Mouse (Mus musculus): ENCODE measurements around the gene Dusp27. TPM values are rescaled to one million over a fixed set of nuclear protein-coding genes. Genes with fewer than 3 reads are reported as not detected.
A peak's percentile ranks its signal among the peaks of the same experiment; 100 is the strongest.

Gene Dusp27
- polyA plus RNA-seq, 1 experiment from 2014 or later: 0.31 TPM

- no peak overlapping the region for H3K4me3 ChIP-seq
- H3K4me2 ChIP-seq: no peak overlapping the region
- H3K36me3 ChIP-seq: no peaks in the 10 kb centered on the region
- 89% methylated on average over 8 of the region's 8 CpGs for WGBS (ENCODE audit: insufficient replicate concordance)
- ATAC-seq: no peak
- H3K4me1 ChIP-seq: peaks cover 25% of the 10 kb centered on the region
- no peaks in the 10 kb centered on the region for H3K9me3 ChIP-seq (replicated peaks)
- H3K9ac ChIP-seq: no peak overlapping the region
- no peak overlapping the region for H3K27ac ChIP-seq
- H3K27me3 ChIP-seq (replicated peaks): no peaks in the 10 kb centered on the region
Measured at GRCm38 (mm10) chr1:166123751-166124150, 4.0 kb downstream of the Dusp27 start.

- Histone ChIP-seq H3K9ac (no peak overlapping the region), H3K4me3 (no peak overlapping the region), H3K4me1 (peaks cover 25% of the 10 kb centered on the region), H3K27me3 (replicated peaks) (no peaks in the 10 kb centered on the region), H3K36me3 (no peaks in the 10 kb centered on the region), H3K4me2 (no peak overlapping the region), H3K27ac (no peak overlapping the region), H3K9me3 (replicated peaks) (no peaks in the 10 kb centered on the region)
- no peak for ATAC-seq
- WGBS (ENCODE audit: insufficient replicate concordance): 91% methylated on average over 1 of the region's 1 CpGs
Measured at GRCm38 (mm10) chr1:166123045-166123444, 4.7 kb downstream of the Dusp27 start.

GRCm38 (mm10) chr1:166122114-166122513 is 5.6 kb downstream of the Dusp27 start:
- no peak overlapping the region for H3K9ac ChIP-seq
- no peaks in the 10 kb centered on the region for H3K36me3 ChIP-seq
- H3K27ac ChIP-seq: no peak overlapping the region
- ATAC-seq: no peak
- no peak overlapping the region for H3K4me3 ChIP-seq
- WGBS (ENCODE audit: insufficient replicate concordance): 65% methylated on average over 7 of the region's 7 CpGs
- H3K4me2 ChIP-seq: no peak overlapping the region
- H3K9me3 ChIP-seq (replicated peaks): no peaks in the 10 kb centered on the region
- H3K27me3 ChIP-seq (replicated peaks): no peaks in the 10 kb centered on the region; the same call in 1 of the 2 replicates
- peaks cover 17% of the 10 kb centered on the region for H3K4me1 ChIP-seq

GRCm38 (mm10) chr1:166117866-166118639 is 9.7 kb downstream of the Dusp27 start:
- no peak for ATAC-seq
- Histone ChIP-seq H3K4me3 (no peak overlapping the region), H3K9ac (no peak overlapping the region), H3K4me1 (no peaks in the 10 kb centered on the region), H3K9me3 (replicated peaks) (no peaks in the 10 kb centered on the region), H3K36me3 (no peaks in the 10 kb centered on the region), H3K4me2 (no peak overlapping the region), H3K27me3 (replicated peaks) (no peaks in the 10 kb centered on the region; the same call in 1 of the 2 replicates), H3K27ac (no peak overlapping the region)
- WGBS (ENCODE audit: insufficient replicate concordance): 73% methylated on average over 13 of the region's 13 CpGs

- H3K27me3 ChIP-seq (replicated peaks): no peaks in the 10 kb centered on the region; the same call in 1 of the 2 replicates
- no peaks in the 10 kb centered on the region for H3K36me3 ChIP-seq
- no peak overlapping the region for H3K4me2 ChIP-seq
- 56% methylated on average over 4 of the region's 4 CpGs for WGBS (ENCODE audit: insufficient replicate concordance)
- no peak overlapping the region for H3K4me3 ChIP-seq
- no peak overlapping the region for H3K27ac ChIP-seq
- H3K9ac ChIP-seq: no peak overlapping the region
- no peaks in the 10 kb centered on the region for H3K9me3 ChIP-seq (replicated peaks)
- no peaks in the 10 kb centered on the region for H3K4me1 ChIP-seq
- ATAC-seq: no peak
Measured at GRCm38 (mm10) chr1:166115719-166116118, 12.0 kb downstream of the Dusp27 start.

GRCm38 (mm10) chr1:166114986-166115385 is 12.7 kb downstream of the Dusp27 start:
- 64% methylated on average over 3 of the region's 3 CpGs for WGBS (ENCODE audit: insufficient replicate concordance)
- no peak overlapping the region for H3K27ac ChIP-seq
- ATAC-seq: no peak
- H3K27me3 ChIP-seq (replicated peaks): no peaks in the 10 kb centered on the region; the same call in 1 of the 2 replicates
- no peak overlapping the region for H3K4me2 ChIP-seq
- H3K36me3 ChIP-seq: no peaks in the 10 kb centered on the region
- H3K9ac ChIP-seq: no peak overlapping the region
- no peak overlapping the region for H3K4me3 ChIP-seq
- no peaks in the 10 kb centered on the region for H3K9me3 ChIP-seq (replicated peaks)
- no peaks in the 10 kb centered on the region for H3K4me1 ChIP-seq

- Histone ChIP-seq H3K9ac (no peak overlapping the region), H3K4me2 (no peak overlapping the region), H3K27ac (no peak overlapping the region), H3K4me3 (no peak overlapping the region), H3K27me3 (replicated peaks) (no peaks in the 10 kb centered on the region), H3K4me1 (peaks cover 25% of the 10 kb centered on the region), H3K9me3 (replicated peaks) (no peaks in the 10 kb centered on the region), H3K36me3 (no peaks in the 10 kb centered on the region)
- ATAC-seq: no peak
- 51% methylated on average over 6 of the region's 6 CpGs for WGBS (ENCODE audit: insufficient replicate concordance)
Measured at GRCm38 (mm10) chr1:166105464-166105863, 22.3 kb downstream of the Dusp27 start.

GRCm38 (mm10) chr1:166104858-166105257 is 22.9 kb downstream of the Dusp27 start:
- Histone ChIP-seq H3K27ac (no peak overlapping the region), H3K36me3 (no peaks in the 10 kb centered on the region), H3K4me2 (0 out of 2 replicates have a peak overlapping the region, but pooled peaks have one; percentile 3), H3K4me3 (no peak overlapping the region), H3K9ac (no peak overlapping the region), H3K9me3 (replicated peaks) (no peaks in the 10 kb centered on the region), H3K27me3 (replicated peaks) (0 out of 2 replicates have a peak, but pooled peaks cover 5% of the 10 kb centered on the region), H3K4me1 (peaks cover 25% of the 10 kb centered on the region)
- WGBS (ENCODE audit: insufficient replicate concordance): 39% methylated on average over 3 of the region's 3 CpGs
- ATAC-seq: peak; percentile 72

- 61% methylated on average over 11 of the region's 11 CpGs for WGBS (ENCODE audit: insufficient replicate concordance)
- H3K36me3 ChIP-seq: no peaks in the 10 kb centered on the region
- no peak overlapping the region for H3K27ac ChIP-seq
- peaks cover 25% of the 10 kb centered on the region for H3K4me1 ChIP-seq
- H3K9me3 ChIP-seq (replicated peaks): no peaks in the 10 kb centered on the region
- ATAC-seq: no peak
- no peak overlapping the region for H3K4me3 ChIP-seq
- H3K9ac ChIP-seq: no peak overlapping the region
- H3K4me2 ChIP-seq: no peak overlapping the region
- 0 out of 2 replicates have a peak, but pooled peaks cover 5% of the 10 kb centered on the region for H3K27me3 ChIP-seq (replicated peaks)
Measured at GRCm38 (mm10) chr1:166102920-166103608, 24.7 kb downstream of the Dusp27 start.

- Histone ChIP-seq H3K4me2 (no peak overlapping the region), H3K27me3 (replicated peaks) (0 out of 2 replicates have a peak, but pooled peaks cover 5% of the 10 kb centered on the region), H3K36me3 (no peaks in the 10 kb centered on the region), H3K27ac (no peak overlapping the region), H3K9me3 (replicated peaks) (no peaks in the 10 kb centered on the region), H3K4me3 (no peak overlapping the region), H3K9ac (no peak overlapping the region), H3K4me1 (no peaks in the 10 kb centered on the region)
- 75% methylated on average over 2 of the region's 2 CpGs for WGBS (ENCODE audit: insufficient replicate concordance)
- no peak for ATAC-seq
Measured at GRCm38 (mm10) chr1:166098120-166098519, 29.6 kb downstream of the Dusp27 start.

GRCm38 (mm10) chr1:166094462-166094861 is 33.3 kb downstream of the Dusp27 start:
- WGBS (ENCODE audit: insufficient replicate concordance): 68% methylated on average over 3 of the region's 3 CpGs
- no peak overlapping the region for H3K4me2 ChIP-seq
- H3K27me3 ChIP-seq (replicated peaks): no peaks in the 10 kb centered on the region
- no peaks in the 10 kb centered on the region for H3K36me3 ChIP-seq
- H3K9me3 ChIP-seq (replicated peaks): no peaks in the 10 kb centered on the region
- H3K4me1 ChIP-seq: no peaks in the 10 kb centered on the region
- no peak overlapping the region for H3K27ac ChIP-seq
- H3K9ac ChIP-seq: no peak overlapping the region
- no peak for ATAC-seq
- no peak overlapping the region for H3K4me3 ChIP-seq

- 77% methylated on average over 2 of the region's 2 CpGs for WGBS (ENCODE audit: insufficient replicate concordance)
- ATAC-seq: no peak
- no peak overlapping the region for H3K27ac ChIP-seq
- H3K4me2 ChIP-seq: no peak overlapping the region
- no peaks in the 10 kb centered on the region for H3K9me3 ChIP-seq (replicated peaks)
- no peak overlapping the region for H3K9ac ChIP-seq
- no peaks in the 10 kb centered on the region for H3K27me3 ChIP-seq (replicated peaks)
- H3K36me3 ChIP-seq: no peaks in the 10 kb centered on the region
- no peaks in the 10 kb centered on the region for H3K4me1 ChIP-seq
- H3K4me3 ChIP-seq: no peak overlapping the region
Measured at GRCm38 (mm10) chr1:166090306-166090705, 37.4 kb downstream of the Dusp27 start.
